Mouse (Mus musculus) olfactory bulb, adult 2 months (tissue): ENCODE data around the gene Snx20. TPM values are rescaled to one million over a fixed set of nuclear protein-coding genes. Genes with fewer than 3 reads are reported as not detected.

ENCODE experiments used
- H3K27ac ChIP-seq: fragments of 200-500 bp; 2 replicates; pipeline ENCODE4 v1.5.1; 2012; ENCODE audit warnings: low read depth, low read length; ENCODE audit not compliant: insufficient read depth
- H3K4me1 ChIP-seq: fragments of 200-500 bp; 2 replicates; pipeline ENCODE4 v1.6.1; 2012; ENCODE audit warnings: low read length; ENCODE audit not compliant: control insufficient read depth, insufficient read depth
- H3K4me3 ChIP-seq: fragments of 200-500 bp; 2 replicates; pipeline ENCODE4 v1.5.1; 2012; ENCODE audit warnings: mild to moderate bottlenecking, low read depth, low read length, moderate library complexity; ENCODE audit not compliant: insufficient read depth
- CTCF ChIP-seq: fragments of 200-500 bp; IDR thresholded peaks from 2 replicates; pipeline ENCODE4 v1.5.1; 2012; ENCODE audit warnings: low read depth, mild to moderate bottlenecking, low read length, moderate library complexity; ENCODE audit not compliant: insufficient read depth
- POLR2A ChIP-seq: fragments of 200-500 bp; IDR thresholded peaks from 2 replicates; pipeline ENCODE4 v1.6.1; 2012; ENCODE audit warnings: mild to moderate bottlenecking, low read depth, low read length, moderate library complexity; ENCODE audit not compliant: insufficient read depth
- WGBS: fragments of 180-500 bp; shearing (Covaris S2); methylation state at CpG from one replicate; pipeline ENCODE4 v1.1.7; 2018; 5-methylcytosine and 5-hydroxymethylcytosine counted together
- polyA plus RNA-seq: library from polyadenylated mRNA; stranded (reverse); fragments of >200 nt; gene quantifications from 2 replicates; pipeline ENCODE4 v1.2.4, GENCODE M21; 2012; ENCODE audit warnings: low replicate concordance; ENCODE audit not compliant: missing spikeins, insufficient read depth, insufficient read length

The Snx20 gene
- polyA plus RNA-seq, 1 experiment: not detected

DNA sequence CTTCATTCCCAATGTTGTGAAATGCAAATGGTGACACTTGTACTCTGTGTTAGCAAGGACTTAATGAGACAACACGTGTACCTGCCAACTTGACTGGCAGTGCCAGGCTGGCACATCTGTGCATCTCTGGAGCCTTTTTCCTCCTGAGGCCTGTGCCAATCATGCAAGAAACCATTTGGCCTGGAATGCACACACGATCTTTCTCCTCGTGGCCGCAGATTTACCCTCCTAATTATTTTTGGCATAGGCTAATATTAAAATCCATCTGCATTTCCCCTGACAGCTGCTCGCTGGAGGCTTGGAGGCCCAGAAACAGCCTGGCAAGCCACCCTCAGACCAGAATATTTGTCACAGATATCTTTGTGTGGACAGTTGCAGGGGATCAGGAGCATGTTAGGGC, 58.3 kb downstream of the Snx20 start:
- no peak for TF ChIP-seq CTCF
- TF ChIP-seq POLR2A: no peak
- Histone ChIP-seq H3K27ac (no peak overlapping the region), H3K4me3 (no peak overlapping the region), H3K4me1 (peaks cover 30% of the 10 kb centered on the region)
- WGBS: 51% methylated on average over 5 of the region's 5 CpGs

Other genes starting within 250 kb of the Snx20 start
- not detected in 2 replicates for gene Nkd1, start 114.8 kb downstream of the Snx20 start, polyA plus RNA-seq
- gene Nod2, start 11.2 kb upstream of the Snx20 start, polyA plus RNA-seq: not detected in 2 replicates
- not detected in 2 replicates for gene Cyld, start 60.9 kb upstream of the Snx20 start, polyA plus RNA-seq